Mouse (Mus musculus) embryonic facial prominence, embryonic 11.5 days (tissue): ENCODE measurements around the gene Usp40. TPM values are rescaled to one million over a fixed set of nuclear protein-coding genes. Genes with fewer than 3 reads are reported as not detected.
A peak's percentile ranks its signal among the peaks of the same experiment; 100 is the strongest.

Source experiments
- ATAC-seq: fragments of 200-750 bp; cut with Nextera tagmentation; replicated peaks from 2 replicates; pipeline ENCODE4 v1.8.0; 2017; ENCODE audit warnings: low read depth; ENCODE audit not compliant: insufficient number of reproducible peaks, low FRiP score, low TSS enrichment
- DNase-seq: peaks from one replicate; pipeline ENCODE4 v3.0.0-alpha.2; 2015; ENCODE audit warnings: low spot score
- H3K27ac ChIP-seq: fragments of 300-500 bp; sonication (generic); replicated peaks from 2 replicates; pipeline ENCODE4 v1.5.1; 2014; ENCODE audit warnings: mild to moderate bottlenecking, low read depth, low read length, control low read depth
- H3K27me3 ChIP-seq: fragments of 300-500 bp; sonication (generic); 2 replicates; pipeline ENCODE4 v1.6.1; 2014; ENCODE audit warnings: mild to moderate bottlenecking, low read length, moderate library complexity, mixed read lengths; ENCODE audit not compliant: control insufficient read depth, insufficient read depth
- H3K36me3 ChIP-seq: fragments of 300-500 bp; sonication (generic); replicated peaks from 2 replicates; pipeline ENCODE4 v1.6.1; 2014; ENCODE audit warnings: low read depth, mild to moderate bottlenecking, low read length, moderate library complexity, mixed read lengths; ENCODE audit not compliant: control insufficient read depth, insufficient read depth
- H3K4me1 ChIP-seq: fragments of 300-500 bp; sonication (generic); 2 replicates; pipeline ENCODE4 v1.6.1; 2014; ENCODE audit warnings: low read length, mixed read lengths; ENCODE audit not compliant: control insufficient read depth, insufficient read depth
- H3K4me2 ChIP-seq: fragments of 300-500 bp; sonication (generic); 2 replicates; pipeline ENCODE4 v1.6.1; 2014; ENCODE audit warnings: low read depth, mild to moderate bottlenecking, control low read depth, low read length, moderate library complexity
- H3K4me3 ChIP-seq: fragments of 300-500 bp; sonication (generic); 2 replicates; pipeline ENCODE4 v1.5.1; 2014; ENCODE audit warnings: low read depth, low read length, control low read depth
- H3K9ac ChIP-seq: fragments of 300-500 bp; sonication (generic); replicated peaks from 2 replicates; pipeline ENCODE4 v1.6.1; 2014; ENCODE audit warnings: mild to moderate bottlenecking, control low read depth, low read length
- H3K9me3 ChIP-seq: fragments of 300-500 bp; sonication (generic); replicated peaks from 2 replicates; pipeline ENCODE4 v1.6.1; 2016; ENCODE audit warnings: mild to moderate bottlenecking, low read length, inconsistent platforms, mixed read lengths; ENCODE audit not compliant: control insufficient read depth
- WGBS: fragments of 180-500 bp; shearing (Covaris S2); extraction: QIAGEN DNeasy Blood & Tissue Kit; methylation state at CpG from one replicate; pipeline ENCODE4 v1.1.7; 2014; 5-methylcytosine and 5-hydroxymethylcytosine counted together
- polyA plus RNA-seq: library from polyadenylated mRNA; unstranded; fragments of >200 nt; fragmentation: Nextera tagmentation; extraction: Ambion mirVana; gene quantifications from 2 replicates; pipeline ENCODE4 v1.2.1, GENCODE M21; 2014

Gene Usp40
- polyA plus RNA-seq, 1 experiment from 2014 or later, result 34.6 TPM

DNA sequence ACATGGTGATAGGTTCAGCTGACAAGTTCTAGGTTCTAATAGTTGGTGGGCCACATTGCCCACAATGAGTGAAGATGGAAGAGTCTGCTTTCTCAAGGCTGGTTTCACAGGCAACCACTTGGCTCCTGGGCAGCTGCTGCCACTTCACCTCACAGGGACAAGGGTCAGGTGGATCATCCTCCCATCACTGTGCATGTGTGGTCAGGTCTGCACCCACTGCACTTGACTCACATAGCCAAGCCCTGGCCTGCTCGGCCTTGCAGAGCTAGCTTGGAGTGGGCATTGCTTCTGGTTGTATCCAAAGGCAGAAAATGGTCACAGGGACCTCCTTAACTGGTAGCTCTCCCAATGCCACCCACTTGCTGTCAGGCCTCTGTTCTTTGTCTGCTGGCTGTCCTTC lies 66.6 kb downstream of the Usp40 start:
- Histone ChIP-seq H3K4me3 (no peak overlapping the region), H3K4me2 (no peak overlapping the region), H3K27ac (no peak overlapping the region), H3K36me3 (peaks cover 29% of the 10 kb centered on the region), H3K27me3 (no peaks in the 10 kb centered on the region), H3K4me1 (no peaks in the 10 kb centered on the region), H3K9me3 (no peaks in the 10 kb centered on the region), H3K9ac (no peak overlapping the region)
- WGBS, result 81% methylated on average over 1 of the region's 1 CpGs
- DNase-seq, result no peak
- no peak for ATAC-seq

DNA sequence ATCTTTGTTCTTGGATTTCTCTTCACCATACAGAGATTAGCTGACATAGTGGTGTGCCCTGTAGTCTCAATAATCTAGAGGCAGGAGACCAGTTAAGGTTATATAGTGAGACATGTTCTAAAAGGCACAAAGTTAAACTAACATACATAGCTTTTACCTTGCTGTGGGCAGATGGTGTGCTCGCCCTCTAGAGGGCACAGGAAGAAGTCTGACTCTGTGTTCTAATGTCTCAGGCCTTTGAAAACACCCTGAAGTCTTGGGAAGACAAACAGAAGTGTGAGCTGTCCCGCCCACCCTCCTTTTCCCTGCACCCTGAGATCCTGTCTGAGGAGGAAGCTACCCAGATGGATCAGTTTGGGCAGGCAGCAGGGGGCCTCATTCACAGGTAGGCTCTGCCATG lies 71.8 kb downstream of the Usp40 start:
- Histone ChIP-seq H3K4me1 (no peaks in the 10 kb centered on the region), H3K4me2 (no peak overlapping the region), H3K9ac (no peak overlapping the region), H3K27me3 (no peaks in the 10 kb centered on the region), H3K27ac (no peak overlapping the region), H3K4me3 (no peak overlapping the region), H3K9me3 (no peaks in the 10 kb centered on the region), H3K36me3 (peaks cover 21% of the 10 kb centered on the region)
- ATAC-seq (no peak), DNase-seq (peak; percentile 10)
- 40% methylated on average over 2 of the region's 2 CpGs for WGBS

DNA sequence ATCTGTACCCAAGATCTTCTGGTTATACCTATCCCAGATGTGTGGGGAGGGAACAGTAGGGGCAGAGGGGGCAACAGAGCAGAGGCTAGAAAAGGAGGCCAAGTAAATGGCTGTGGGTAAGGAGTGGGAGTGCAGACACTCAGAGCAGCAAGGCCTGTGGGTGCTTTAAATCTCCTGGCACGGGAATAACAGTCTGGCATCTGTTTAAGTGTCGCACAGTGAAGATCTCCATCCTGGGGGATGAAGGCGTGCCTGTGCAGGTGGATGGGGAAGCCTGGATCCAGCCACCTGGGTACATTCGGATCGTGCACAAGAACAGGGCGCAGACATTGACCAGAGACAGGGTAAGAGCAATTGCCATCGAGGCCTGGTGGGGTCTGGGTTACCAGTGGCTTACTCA lies 72.3 kb downstream of the Usp40 start:
- no peak overlapping the region for H3K9ac ChIP-seq
- ATAC-seq, result no peak
- H3K4me3 ChIP-seq, result no peak overlapping the region
- DNase-seq, result no peak
- no peak overlapping the region for H3K27ac ChIP-seq
- H3K36me3 ChIP-seq, result peaks cover 19% of the 10 kb centered on the region
- H3K9me3 ChIP-seq, result no peaks in the 10 kb centered on the region
- no peak overlapping the region for H3K4me2 ChIP-seq
- no peaks in the 10 kb centered on the region for H3K27me3 ChIP-seq
- WGBS, result 93% methylated on average over 7 of the region's 7 CpGs
- H3K4me1 ChIP-seq, result no peaks in the 10 kb centered on the region

DNA sequence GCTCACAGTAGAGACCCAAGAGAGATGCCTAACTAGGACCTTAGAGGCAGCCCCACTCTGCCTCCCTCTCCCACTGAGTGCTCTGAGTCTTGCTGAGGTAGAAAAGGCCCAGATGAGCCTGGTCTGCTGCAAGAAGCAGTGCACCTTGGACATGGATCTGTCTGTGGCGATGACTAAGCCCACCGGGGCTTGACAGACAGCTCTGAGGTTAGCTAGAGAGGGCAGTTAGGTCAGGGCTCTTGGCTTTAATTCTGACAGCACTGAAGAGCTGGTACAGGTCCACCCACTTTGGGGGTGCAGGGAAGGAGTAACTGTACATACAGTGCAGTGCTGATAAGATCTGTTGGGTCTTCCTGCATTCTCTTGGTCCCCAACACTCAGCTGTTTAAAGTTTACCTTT lies 72.8 kb downstream of the Usp40 start:
- 89% methylated on average over 2 of the region's 2 CpGs for WGBS
- no peak for DNase-seq
- Histone ChIP-seq H3K4me3 (no peak overlapping the region), H3K9ac (no peak overlapping the region), H3K4me1 (no peaks in the 10 kb centered on the region), H3K36me3 (peaks cover 15% of the 10 kb centered on the region), H3K27me3 (no peaks in the 10 kb centered on the region), H3K9me3 (no peaks in the 10 kb centered on the region), H3K27ac (no peak overlapping the region), H3K4me2 (no peak overlapping the region)
- ATAC-seq, result no peak

DNA sequence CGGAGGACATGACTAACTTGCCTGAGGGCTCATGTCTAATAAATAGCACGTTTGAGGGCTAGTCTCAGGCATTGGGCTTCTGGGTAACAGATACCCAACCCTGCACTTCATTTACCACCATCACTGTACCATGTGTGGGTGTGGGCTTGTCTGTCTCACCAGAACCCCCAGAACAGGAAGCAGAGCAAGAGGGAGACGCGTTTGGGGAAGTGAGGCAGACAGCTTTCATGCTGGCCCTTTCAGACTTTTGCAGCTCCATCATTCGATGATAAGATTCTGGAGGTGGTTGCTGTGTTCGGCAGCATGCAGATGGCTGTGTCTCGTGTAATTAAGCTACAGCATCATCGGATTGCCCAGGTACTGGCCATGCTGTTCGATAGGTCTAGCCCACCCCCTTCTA lies 73.3 kb downstream of the Usp40 start:
- DNase-seq (no peak), ATAC-seq (no peak)
- 84% methylated on average over 9 of the region's 9 CpGs for WGBS
- no peaks in the 10 kb centered on the region for H3K4me1 ChIP-seq
- H3K4me3 ChIP-seq, result no peak overlapping the region
- no peak overlapping the region for H3K9ac ChIP-seq
- no peak overlapping the region for H3K27ac ChIP-seq
- H3K9me3 ChIP-seq, result no peaks in the 10 kb centered on the region
- peaks cover 12% of the 10 kb centered on the region for H3K36me3 ChIP-seq
- no peaks in the 10 kb centered on the region for H3K27me3 ChIP-seq
- no peak overlapping the region for H3K4me2 ChIP-seq

DNA sequence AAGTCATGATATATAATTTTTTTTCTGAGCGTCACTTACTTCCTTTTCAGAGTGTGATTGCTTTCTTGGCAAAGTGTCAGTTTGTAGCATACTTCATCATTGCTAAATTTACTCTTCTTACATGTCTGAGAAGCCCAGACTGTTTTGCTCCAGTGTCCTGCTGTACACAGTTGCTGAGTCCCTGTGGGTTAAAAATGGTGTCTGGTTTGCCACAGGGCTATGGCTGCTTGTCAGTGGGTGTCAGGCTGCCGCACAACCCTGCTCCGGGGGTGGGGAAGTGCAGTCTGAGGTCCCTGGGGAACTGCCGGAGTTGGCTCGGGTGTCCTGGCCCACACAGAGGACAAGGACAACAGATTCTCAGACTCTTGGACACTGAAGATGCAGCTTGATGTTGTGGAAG lies 75.3 kb downstream of the Usp40 start:
- H3K36me3 ChIP-seq, result peaks cover 10% of the 10 kb centered on the region
- H3K9me3 ChIP-seq, result no peaks in the 10 kb centered on the region
- ATAC-seq, result no peak
- H3K27ac ChIP-seq, result no peak overlapping the region
- 76% methylated on average over 5 of the region's 5 CpGs for WGBS
- H3K4me2 ChIP-seq, result no peak overlapping the region
- no peak for DNase-seq
- H3K4me1 ChIP-seq, result no peaks in the 10 kb centered on the region
- no peak overlapping the region for H3K9ac ChIP-seq
- no peak overlapping the region for H3K4me3 ChIP-seq
- H3K27me3 ChIP-seq, result no peaks in the 10 kb centered on the region

DNA sequence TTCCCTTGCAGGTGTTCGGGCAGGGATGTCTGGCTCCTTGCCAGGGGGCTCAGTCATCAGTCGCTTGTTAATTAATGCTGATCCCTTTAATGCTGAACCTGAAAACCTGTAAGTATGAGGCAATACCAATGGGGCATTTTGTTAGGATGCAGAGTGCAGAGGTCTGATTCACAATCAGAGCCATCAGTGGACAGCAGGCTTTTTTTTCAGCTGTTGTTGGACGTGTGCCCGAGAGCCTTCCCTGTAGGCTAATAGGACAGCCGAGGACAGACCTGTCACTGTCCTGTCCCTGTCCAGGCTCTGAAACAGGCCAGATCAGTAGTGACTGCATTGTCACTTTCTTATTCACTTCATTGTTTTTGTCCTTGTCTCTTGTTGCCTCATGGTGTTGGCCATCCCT lies 78.6 kb downstream of the Usp40 start:
- no peak for DNase-seq
- H3K27me3 ChIP-seq, result no peaks in the 10 kb centered on the region
- no peak for ATAC-seq
- no peak overlapping the region for H3K4me3 ChIP-seq
- H3K27ac ChIP-seq, result no peak overlapping the region
- H3K4me1 ChIP-seq, result no peaks in the 10 kb centered on the region
- peaks cover 8% of the 10 kb centered on the region for H3K36me3 ChIP-seq
- 83% methylated on average over 5 of the region's 5 CpGs for WGBS
- no peak overlapping the region for H3K4me2 ChIP-seq
- no peaks in the 10 kb centered on the region for H3K9me3 ChIP-seq
- no peak overlapping the region for H3K9ac ChIP-seq

DNA sequence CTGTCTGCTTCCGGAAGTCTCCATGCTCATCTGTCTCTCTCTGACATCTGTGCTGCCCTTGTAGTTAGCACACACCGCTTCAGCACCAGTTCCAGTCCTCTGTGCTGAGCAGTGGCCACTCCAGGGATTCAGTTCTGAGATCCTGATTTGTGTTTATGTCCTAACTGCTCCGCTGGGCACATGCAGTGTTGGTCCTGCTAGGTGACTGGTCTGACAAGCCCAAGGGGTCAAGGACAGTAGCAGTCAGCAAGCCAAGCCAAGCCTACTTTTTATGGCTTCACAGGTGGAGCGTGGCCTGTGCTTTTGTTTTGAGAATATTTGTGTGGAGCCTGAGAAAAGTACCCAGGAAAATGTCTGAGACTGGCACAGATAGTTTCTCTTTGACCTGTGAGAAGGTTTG lies 83.5 kb downstream of the Usp40 start:
- Histone ChIP-seq H3K9me3 (no peaks in the 10 kb centered on the region), H3K27me3 (no peaks in the 10 kb centered on the region), H3K9ac (no peak overlapping the region), H3K36me3 (peaks cover 2% of the 10 kb centered on the region), H3K4me1 (no peaks in the 10 kb centered on the region), H3K4me3 (no peak overlapping the region), H3K4me2 (no peak overlapping the region), H3K27ac (no peak overlapping the region)
- no peak for DNase-seq
- 93% methylated on average over 4 of the region's 4 CpGs for WGBS
- ATAC-seq, result no peak
